Mouse (Mus musculus) olfactory bulb, adult 2 months (tissue): ENCODE data around the gene Fgfr2.

Experiments used
- CTCF ChIP-seq: fragments of 200-500 bp; IDR thresholded peaks from 2 replicates; pipeline ENCODE4 v1.5.1; 2012; ENCODE audit warnings: low read depth, mild to moderate bottlenecking, low read length, moderate library complexity; ENCODE audit not compliant: insufficient read depth
- POLR2A ChIP-seq: fragments of 200-500 bp; IDR thresholded peaks from 2 replicates; pipeline ENCODE4 v1.6.1; 2012; ENCODE audit warnings: mild to moderate bottlenecking, low read depth, low read length, moderate library complexity; ENCODE audit not compliant: insufficient read depth

DNA sequence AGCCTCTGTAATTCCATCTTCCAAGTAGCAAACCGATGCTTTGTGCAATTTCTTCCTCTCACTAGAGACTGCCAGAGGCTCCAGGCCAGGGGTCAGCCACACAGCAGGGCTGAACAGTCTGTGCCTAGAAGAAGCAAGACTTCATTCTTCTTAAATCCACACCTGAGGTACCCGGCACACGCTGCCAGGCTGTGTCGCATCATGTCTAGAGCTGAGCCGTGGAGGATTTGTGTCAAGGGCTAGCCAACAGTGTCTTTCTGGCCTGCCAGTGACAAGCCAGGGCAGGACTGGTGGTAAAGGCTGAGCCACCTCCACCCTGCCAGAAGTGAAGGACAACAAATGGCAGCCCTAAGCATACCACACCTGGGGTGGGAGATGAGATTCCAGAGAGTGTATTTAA is 2910.0 kb downstream of the Fgfr2 start:
- no peak for TF ChIP-seq CTCF
- TF ChIP-seq POLR2A: no peak
